Mouse (Mus musculus): ENCODE results near the gene Tollip. TPM values are rescaled to one million over a fixed set of nuclear protein-coding genes. Genes with fewer than 3 reads are reported as not detected.
"Not testable (repeated sequence)": the region's sequence is repeated elsewhere in the genome, so short reads cannot be mapped to it uniquely, and the experiment has no call there.

Gene Tollip
- total RNA-seq, 4 experiments from 2014 or later, result 34.6 to 38.3 (median 34.9) TPM

GRCm38 (mm10) chr7:141934128-141934898 is 16.0 kb upstream of the Tollip start:
- no peak for DNase-seq (ENCODE audit: low spot score in 2 of 2)

- no peak for DNase-seq (ENCODE audit: low spot score in 2 of 2)
Measured at GRCm38 (mm10) chr7:141928642-141929041, 10.3 kb upstream of the Tollip start.

GRCm38 (mm10) chr7:141924917-141925316 is 6.6 kb upstream of the Tollip start:
- peak in 1 of 2 experiments; percentile 31 for DNase-seq (ENCODE audit: low spot score in 2 of 2)

DNA sequence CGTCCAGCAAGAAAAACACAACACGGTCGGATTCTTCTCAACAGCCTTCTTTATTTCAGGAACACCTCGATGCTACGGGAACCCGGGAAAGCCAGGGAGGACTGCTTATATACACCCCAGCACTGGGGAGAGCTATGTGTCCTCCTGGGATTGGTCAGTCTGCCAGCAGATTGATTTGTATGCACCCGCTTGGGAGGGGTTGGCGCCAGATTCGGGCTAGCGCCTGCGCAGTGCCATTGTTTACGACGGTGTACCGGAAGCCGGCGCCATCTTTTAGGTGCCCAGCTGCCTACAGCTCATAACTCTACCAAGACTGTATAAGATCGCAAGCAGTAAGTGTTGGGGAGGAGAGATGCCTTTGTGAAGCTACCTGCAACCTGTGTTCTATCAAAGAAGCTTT is 5.8 kb upstream of the Tollip start:
- DNase-seq (ENCODE audit: low spot score in 2 of 2), result not testable (repeated sequence)

DNA sequence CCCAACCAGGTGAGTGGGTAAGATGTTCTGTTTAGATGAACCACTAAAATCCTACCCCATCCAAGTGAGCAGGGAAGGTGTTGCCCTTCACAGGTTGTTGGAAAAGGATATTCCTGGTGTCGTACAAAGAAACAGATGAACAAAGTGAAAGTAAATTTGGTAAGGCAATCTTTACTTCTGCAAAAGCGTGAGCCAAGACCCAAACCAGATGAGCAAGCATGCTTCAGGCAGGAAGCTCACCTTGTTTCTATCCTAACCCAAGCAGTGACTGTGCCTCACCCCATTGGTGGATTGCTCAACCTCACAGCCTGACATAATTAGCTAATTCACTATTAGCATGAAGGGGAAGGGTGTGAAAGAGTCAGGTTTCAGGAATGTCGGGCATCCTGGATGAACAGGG is 7.0 kb downstream of the Tollip start:
- no peak for DNase-seq (ENCODE audit: low spot score in 2 of 2)

GRCm38 (mm10) chr7:141908591-141908990 is 9.7 kb downstream of the Tollip start:
- DNase-seq (ENCODE audit: low spot score in 2 of 2), result no peak

- DNase-seq (ENCODE audit: low spot score in 2 of 2), result no peak
Measured at GRCm38 (mm10) chr7:141902791-141903190, 15.5 kb downstream of the Tollip start.

DNA sequence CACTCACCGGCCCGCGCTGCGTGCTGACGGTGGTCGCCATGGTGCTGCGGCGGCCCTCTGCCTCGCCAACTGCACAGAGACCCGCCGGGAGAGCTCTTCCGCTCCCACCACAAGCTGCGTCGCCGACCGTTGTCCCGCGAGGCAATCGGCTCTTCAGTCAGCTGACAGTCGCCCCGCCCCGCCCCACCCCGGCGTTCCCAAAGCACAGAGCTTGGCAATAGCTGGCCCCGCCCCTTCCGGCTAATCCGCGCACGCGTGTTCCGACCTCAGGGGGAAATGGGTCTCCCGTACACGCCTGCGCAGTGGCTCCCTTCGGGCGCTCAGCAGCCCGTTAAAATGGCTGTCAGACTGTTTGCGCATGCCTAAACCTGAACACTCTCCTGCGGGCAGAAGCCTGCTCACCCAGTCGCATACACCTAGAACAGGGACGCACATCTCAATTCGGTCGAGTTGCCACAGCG is 16.0 kb downstream of the Tollip start:
- peak; percentile 98 to 99 for DNase-seq (ENCODE audit: low spot score in 2 of 2)

DNA sequence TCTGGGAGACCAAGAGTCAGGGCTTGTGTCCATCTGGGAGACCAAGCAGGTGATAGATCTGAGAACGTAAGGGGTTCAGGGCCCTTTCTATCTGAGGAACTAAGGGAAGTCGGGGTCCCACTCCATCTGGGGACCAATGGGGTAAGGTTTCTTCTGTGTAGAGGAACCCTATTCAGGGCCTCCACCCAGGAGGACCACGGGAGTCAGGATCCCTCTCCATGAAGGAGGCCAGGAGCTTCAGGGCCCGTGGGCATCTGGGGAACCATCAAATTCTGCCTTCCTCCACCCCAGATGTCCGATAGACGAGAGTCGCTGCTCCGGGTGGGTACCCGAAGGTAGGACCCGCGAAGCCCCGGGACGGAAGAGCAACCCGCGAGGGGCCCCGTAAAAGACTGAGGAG is 16.5 kb downstream of the Tollip start:
- DNase-seq (ENCODE audit: low spot score in 2 of 2), result no peak

DNA sequence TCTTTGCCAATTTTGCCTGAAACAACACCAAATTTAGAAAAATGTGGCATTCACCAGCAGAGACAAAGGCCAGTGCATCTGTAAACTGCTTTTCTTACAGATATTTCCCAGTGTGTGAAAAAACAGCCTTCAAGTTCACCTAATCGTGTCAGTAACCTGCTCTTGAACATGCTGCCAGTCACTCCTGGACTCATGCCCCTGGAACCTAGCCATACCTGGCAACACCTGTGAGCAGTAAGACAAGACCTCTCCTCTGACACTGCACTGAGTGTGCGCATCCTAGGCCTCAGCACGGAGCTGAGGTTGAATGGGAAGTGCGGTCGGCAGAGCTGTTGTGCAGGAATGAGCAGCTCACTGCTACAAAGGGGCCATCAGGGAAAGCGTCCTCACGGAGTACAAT is 26.2 kb downstream of the Tollip start:
- no peak for DNase-seq (ENCODE audit: low spot score in 2 of 2)

- no peak for DNase-seq (ENCODE audit: low spot score in 2 of 2)
Measured at GRCm38 (mm10) chr7:141878813-141879212, 39.5 kb downstream of the Tollip start.

- no peak for DNase-seq (ENCODE audit: low spot score in 2 of 2)
Measured at GRCm38 (mm10) chr7:141874891-141875290, 43.4 kb downstream of the Tollip start.

DNA sequence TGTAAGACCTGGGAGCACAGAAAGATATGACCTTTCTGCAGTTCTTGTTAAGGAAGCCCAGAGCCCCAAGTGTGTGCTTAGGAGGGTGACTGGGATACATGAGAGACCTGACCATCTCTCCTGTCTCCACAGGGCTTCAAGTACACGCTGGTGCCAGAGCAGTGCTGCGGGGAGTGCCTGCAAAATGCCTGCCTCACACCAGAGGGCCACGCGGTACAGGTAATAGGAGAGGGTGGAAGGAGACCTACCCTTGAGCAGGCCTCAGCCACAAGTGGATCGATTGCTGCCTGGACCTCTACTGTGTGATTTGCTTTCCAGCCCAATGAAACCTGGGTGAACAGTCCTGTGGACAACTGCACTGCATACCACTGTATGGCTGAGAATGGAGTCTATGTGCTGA is 47.8 kb downstream of the Tollip start:
- no peak for DNase-seq (ENCODE audit: low spot score in 2 of 2)

GRCm38 (mm10) chr7:141869644-141870043 is 48.7 kb downstream of the Tollip start:
- no peak for DNase-seq (ENCODE audit: low spot score in 2 of 2)

DNA sequence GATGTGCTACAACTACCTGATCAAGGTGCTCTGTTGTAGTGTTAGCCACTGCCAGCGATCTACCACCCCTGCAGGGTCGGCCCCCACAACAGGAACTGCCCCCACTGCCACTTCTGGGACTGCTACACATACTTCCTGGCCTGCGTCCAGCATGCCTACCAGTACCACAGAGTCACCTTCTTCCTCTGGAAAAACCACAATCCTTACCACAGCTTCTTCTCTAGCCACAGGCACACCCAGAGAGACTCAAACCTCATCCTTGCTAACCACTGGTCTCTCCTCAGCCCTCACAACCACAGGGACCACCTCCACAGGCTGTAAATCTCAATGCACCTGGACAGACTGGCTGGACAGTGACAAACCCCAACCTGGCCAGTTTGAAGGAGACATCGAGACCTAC is 57.3 kb downstream of the Tollip start:
- no peak for DNase-seq (ENCODE audit: low spot score in 2 of 2)

DNA sequence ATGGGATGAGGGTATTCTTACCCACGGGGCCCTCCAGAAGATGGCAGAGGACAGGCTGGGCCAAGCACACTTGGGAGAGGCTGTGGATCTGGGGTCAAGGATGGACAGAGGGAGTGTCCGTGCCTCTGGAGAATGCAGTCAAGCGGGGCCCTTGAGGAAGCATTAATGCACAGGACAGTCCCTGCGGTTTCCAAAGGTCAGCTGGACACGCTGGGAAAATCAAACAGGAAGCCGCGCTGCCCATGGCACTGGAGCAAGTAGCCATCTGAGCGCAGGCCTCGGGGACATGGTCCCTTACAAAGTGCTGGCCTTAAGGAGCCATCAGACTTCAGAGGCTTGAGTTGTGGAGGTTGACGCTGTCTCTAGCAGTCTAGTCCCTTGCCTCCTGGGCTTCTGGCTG is 78.0 kb downstream of the Tollip start:
- no peak for DNase-seq (ENCODE audit: low spot score in 2 of 2)

- DNase-seq (ENCODE audit: low spot score in 2 of 2), result no peak
Measured at GRCm38 (mm10) chr7:141838779-141839178, 79.5 kb downstream of the Tollip start, which contains the start of gene Muc5b. Muc5b (plus strand) TSS chr7:141839070.

DNA sequence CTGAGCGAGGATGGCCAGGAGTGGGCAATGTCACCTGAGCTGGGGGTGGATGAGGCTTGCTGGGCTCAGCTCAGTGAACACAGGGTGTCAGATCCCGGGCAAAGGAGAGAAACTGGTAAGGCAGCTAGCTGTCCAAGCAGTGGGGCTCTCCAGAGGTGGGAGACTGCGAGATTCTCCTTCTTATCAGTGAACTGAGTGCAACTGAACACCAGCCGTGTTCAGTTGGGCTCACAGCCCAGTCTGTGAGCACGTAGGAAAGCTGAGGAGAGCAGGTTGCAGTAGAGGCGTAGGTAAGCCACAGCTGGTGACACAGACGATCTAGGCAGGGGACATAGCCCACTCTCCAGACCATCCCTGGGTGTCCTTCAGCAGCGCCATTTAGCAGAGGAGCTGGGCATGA is 81.9 kb downstream of the Tollip start:
- DNase-seq (ENCODE audit: low spot score in 2 of 2), result no peak

DNA sequence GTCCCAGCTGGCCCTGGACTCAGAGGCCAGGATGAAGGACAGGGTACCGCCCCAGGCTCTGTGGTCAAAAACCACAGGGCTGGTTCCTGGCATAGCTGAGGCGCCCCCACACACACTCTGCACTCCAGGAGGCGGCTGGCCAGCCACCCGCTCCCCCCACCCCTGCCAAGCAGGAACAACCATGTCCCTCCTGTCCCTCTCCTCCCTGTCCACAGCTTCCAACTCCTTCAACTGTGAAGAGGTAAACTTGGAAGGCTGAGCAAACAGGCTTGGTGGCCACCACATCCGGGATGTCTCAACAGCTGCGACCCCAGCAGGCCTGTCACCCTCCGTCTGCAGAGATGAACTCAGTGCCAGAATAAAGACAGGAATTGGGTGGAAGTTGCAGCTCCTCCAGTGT is 82.4 kb downstream of the Tollip start:
- no peak for DNase-seq (ENCODE audit: low spot score in 2 of 2)

Measured in gastrocnemius, adult 8-10 months (tissue).